Mouse (Mus musculus): ENCODE results near the gene D430042O09Rik. TPM values are rescaled to one million over a fixed set of nuclear protein-coding genes. Genes with fewer than 3 reads are reported as not detected.

Gene D430042O09Rik
- total and polyA plus RNA-seq, 3 experiments = 1.8 to 4.8 (median 3.4) TPM

DNA sequence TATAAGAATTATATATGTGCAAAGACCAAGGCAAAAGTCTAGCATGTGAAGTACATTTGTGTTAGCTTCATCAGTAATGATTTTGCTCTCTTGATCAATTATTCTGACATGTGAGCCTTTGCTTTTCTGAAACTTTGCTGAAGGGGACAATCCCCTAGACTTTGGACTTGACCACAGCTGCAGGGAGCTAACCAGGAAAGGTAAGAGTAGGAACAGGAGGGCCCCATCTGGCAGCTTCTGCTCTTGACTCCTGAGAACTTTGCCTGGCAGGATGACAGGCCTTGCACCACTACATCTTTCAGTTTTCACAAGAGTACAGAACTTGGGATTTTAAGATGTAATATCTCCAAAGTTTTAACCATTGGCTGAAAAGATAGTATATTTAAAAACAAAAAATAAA is 9.9 kb downstream of the D430042O09Rik start:
- DNase-seq (ENCODE audit: extremely low read depth) = no peak
- H3K4me2 ChIP-seq (ENCODE audit: insufficient read depth, low read depth, poor library complexity, severe bottlenecking) = no peak overlapping the region
- H3K4me1 ChIP-seq (ENCODE audit: control insufficient read depth in 1 of 2, insufficient read depth in 2 of 2) = peaks cover 0 to 8% of the 10 kb centered on the region in 2 experiments; a peak in 2 of 4 replicates
- H3K9ac ChIP-seq (ENCODE audit: insufficient read depth, low read depth) = no peak overlapping the region
- in situ Hi-C loops (cut with MboI; ENCODE audit: low pct_ligation_motif_present, low pct_unique_long_range_greater_than_20kb, low sequenced_read_pairs) (no loop called here), dilution Hi-C loops (cut with MboI; ENCODE audit: extremely low pct_ligation_motif_present, extremely low pct_unique_long_range_greater_than_20kb, low sequenced_read_pairs) (no loop called here)
- H3K4me3 ChIP-seq (replicated peaks in 1 of 3; ENCODE audit: low read depth in 2 of 3, low read length in 2 of 3, poor library complexity in 1 of 3) = no peak overlapping the region
- H3K27ac ChIP-seq (ENCODE audit: insufficient read depth, low read depth) = no peak overlapping the region
- no peaks in the 10 kb centered on the region for H3K27me3 ChIP-seq (replicated peaks)
- H3K9me3 ChIP-seq (replicated peaks; ENCODE audit: low read length) = no peaks in the 10 kb centered on the region
- no peak for TF ChIP-seq KAT2A (IDR thresholded peaks at IDR 0.05; ENCODE audit: insufficient replicate concordance, low read length)
- no peak for TF ChIP-seq NELFE (IDR thresholded peaks at IDR 0.05; ENCODE audit: low read depth, low read length)
- no peak for TF ChIP-seq MAX (IDR thresholded peaks at IDR 0.05; ENCODE audit: low read length)
- TF ChIP-seq ZKSCAN1 (IDR thresholded peaks at IDR 0.05; ENCODE audit: borderline replicate concordance, low read depth, low read length) = no peak
- no peak for TF ChIP-seq PAX5 (IDR thresholded peaks at IDR 0.05; ENCODE audit: low read length)
- no peak for TF ChIP-seq TCF12 (IDR thresholded peaks at IDR 0.05; ENCODE audit: low read depth, low read length)
- TF ChIP-seq TBP (conservative IDR thresholded peaks at IDR 0.05; ENCODE audit: low read depth, low read length) = no peak
- TF ChIP-seq ZC3H11A (IDR thresholded peaks at IDR 0.05; ENCODE audit: low read depth, low read length) = no peak
- TF ChIP-seq BHLHE40 (IDR thresholded peaks at IDR 0.05; ENCODE audit: low read depth, low read length) = no peak
- TF ChIP-seq CHD1 (IDR thresholded peaks at IDR 0.05; ENCODE audit: low read depth, low read length) = no peak
- no peak for TF ChIP-seq MYC (IDR thresholded peaks at IDR 0.05; ENCODE audit: low read depth, low read length)
- TF ChIP-seq MEF2A (IDR thresholded peaks at IDR 0.05; ENCODE audit: borderline replicate concordance, low read depth, low read length) = no peak
- TF ChIP-seq SIN3A (IDR thresholded peaks at IDR 0.05; ENCODE audit: low read length) = no peak
- no peak for TF ChIP-seq USF2 (conservative IDR thresholded peaks at IDR 0.05; ENCODE audit: low read depth, low read length)
- TF ChIP-seq ZNF384 (IDR thresholded peaks at IDR 0.05; ENCODE audit: low read depth, low read length) = no peak
- TF ChIP-seq RCOR1 (conservative IDR thresholded peaks at IDR 0.05; ENCODE audit: low read depth, low read length) = no peak
- TF ChIP-seq MXI1 (IDR thresholded peaks at IDR 0.05; ENCODE audit: low read depth, low read length) = no peak
- TF ChIP-seq IRF4 (IDR thresholded peaks at IDR 0.05; ENCODE audit: low read depth, low read length) = no peak
- H3K36me3 ChIP-seq (replicated peaks in 1 of 2; ENCODE audit: control insufficient read depth in 1 of 2, insufficient read depth in 1 of 2, low read length in 1 of 2) = peaks cover 0 to 3% of the 10 kb centered on the region in 2 experiments
- no peaks in the 10 kb centered on the region for H3K79me2 ChIP-seq (replicated peaks; ENCODE audit: control insufficient read depth, extremely low read depth, insufficient read depth, poor library complexity, severe bottlenecking)

DNA sequence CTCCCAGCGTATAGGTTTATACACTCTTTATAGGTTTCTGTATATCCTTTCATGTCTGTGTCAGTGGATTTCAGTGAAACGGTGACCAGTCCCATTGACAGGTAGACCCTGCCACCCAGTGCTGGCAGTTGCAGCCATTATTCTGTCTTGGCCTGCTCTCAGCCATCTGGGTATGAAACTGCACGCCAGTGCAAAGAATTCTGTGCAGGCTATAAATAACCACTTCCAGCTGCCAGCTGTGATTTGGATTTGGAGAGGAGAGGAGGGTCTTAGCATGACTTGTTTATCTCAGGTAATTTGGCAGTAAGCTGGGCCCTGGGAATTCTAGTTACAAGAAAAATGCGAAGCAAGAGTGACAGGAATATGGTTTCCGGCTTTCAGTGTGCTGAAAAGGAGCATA is 12.7 kb downstream of the D430042O09Rik start:
- dilution Hi-C loops (cut with MboI; ENCODE audit: extremely low pct_ligation_motif_present, extremely low pct_unique_long_range_greater_than_20kb, low sequenced_read_pairs) (no loop called here), in situ Hi-C loops (cut with MboI; ENCODE audit: low pct_ligation_motif_present, low pct_unique_long_range_greater_than_20kb, low sequenced_read_pairs) (no loop called here)

More for the DNA sequence above, 12.7 kb downstream of the D430042O09Rik start:
- Histone ChIP-seq H3K4me2 (ENCODE audit: insufficient read depth, low read depth, poor library complexity, severe bottlenecking) (no peak overlapping the region), H3K36me3 (replicated peaks in 1 of 2; ENCODE audit: control insufficient read depth in 1 of 2, insufficient read depth in 1 of 2, low read length in 1 of 2) (no peaks in the 10 kb centered on the region), H3K9me3 (replicated peaks; ENCODE audit: low read length) (no peaks in the 10 kb centered on the region), H3K79me2 (replicated peaks; ENCODE audit: control insufficient read depth, extremely low read depth, insufficient read depth, poor library complexity, severe bottlenecking) (no peaks in the 10 kb centered on the region), H3K9ac (ENCODE audit: insufficient read depth, low read depth) (no peak overlapping the region), H3K27me3 (replicated peaks) (no peaks in the 10 kb centered on the region), H3K27ac (ENCODE audit: insufficient read depth, low read depth) (no peak overlapping the region), H3K4me1 (ENCODE audit: control insufficient read depth in 1 of 2, insufficient read depth in 2 of 2) (peaks cover 0 to 8% of the 10 kb centered on the region in 2 experiments; a peak in 2 of 4 replicates), H3K4me3 (replicated peaks in 1 of 3; ENCODE audit: low read depth in 2 of 3, low read length in 2 of 3, poor library complexity in 1 of 3) (no peak overlapping the region)
- TF ChIP-seq MXI1 (IDR thresholded peaks at IDR 0.05; ENCODE audit: low read depth, low read length) (no peak), GABPA (IDR thresholded peaks at IDR 0.05; ENCODE audit: insufficient replicate concordance, low read depth, low read length) (no peak), ZMIZ1 (IDR thresholded peaks at IDR 0.05; ENCODE audit: low read depth, low read length) (no peak), HCFC1 (IDR thresholded peaks at IDR 0.05; ENCODE audit: low read depth, low read length) (no peak), POLR2AphosphoS2 (IDR thresholded peaks at IDR 0.05; ENCODE audit: low read depth, low read length) (no peak), MAZ (IDR thresholded peaks at IDR 0.05; ENCODE audit: low read depth, low read length) (no peak), CHD2 (IDR thresholded peaks at IDR 0.05; ENCODE audit: low read length) (no peak), ZC3H11A (IDR thresholded peaks at IDR 0.05; ENCODE audit: low read depth, low read length) (no peak), E2F4 (IDR thresholded peaks at IDR 0.05; ENCODE audit: insufficient replicate concordance, low read depth, low read length) (no peak), MEF2A (IDR thresholded peaks at IDR 0.05; ENCODE audit: borderline replicate concordance, low read depth, low read length) (no peak), NRF1 (IDR thresholded peaks at IDR 0.05; ENCODE audit: low read depth, low read length) (no peak), RAD21 (IDR thresholded peaks at IDR 0.05; ENCODE audit: low read depth, low read length) (no peak), ETS1 (conservative IDR thresholded peaks at IDR 0.05; ENCODE audit: low read depth, low read length) (no peak), MAFK (IDR thresholded peaks at IDR 0.05; ENCODE audit: insufficient replicate concordance, low read length) (no peak), EP300 (IDR thresholded peaks at IDR 0.05; ENCODE audit: low read length) (no peak), MAX (IDR thresholded peaks at IDR 0.05; ENCODE audit: low read length) (no peak), CHD1 (IDR thresholded peaks at IDR 0.05; ENCODE audit: low read depth, low read length) (no peak), BHLHE40 (IDR thresholded peaks at IDR 0.05; ENCODE audit: low read depth, low read length) (no peak), RCOR1 (conservative IDR thresholded peaks at IDR 0.05; ENCODE audit: low read depth, low read length) (no peak)
- DNase-seq (ENCODE audit: extremely low read depth) = no peak
